Mouse (Mus musculus): ENCODE results near the gene Mast2. TPM values are rescaled to one million over a fixed set of nuclear protein-coding genes. Genes with fewer than 3 reads are reported as not detected.

The Mast2 gene
- polyA plus RNA-seq, 2 experiments, result 24.1 to 54.7 TPM

- ATAC-seq (ENCODE audit: low FRiP score, low read depth), result no peak
- DNase-seq (ENCODE audit: low spot score), result no peak
These were observed 28.5 kb upstream of the Mast2 start for GRCm38 (mm10) chr4:116492460-116492859.

GRCm38 (mm10) chr4:116491886-116492285 is 27.9 kb upstream of the Mast2 start:
- no peak for ATAC-seq (ENCODE audit: low FRiP score, low read depth)
- H3K27me3 ChIP-seq (ENCODE audit: control insufficient read depth, insufficient read depth, low read length), result no peaks in the 10 kb centered on the region
- H3K4me2 ChIP-seq (replicated peaks; ENCODE audit: low read depth, low read length, severe bottlenecking), result no peak overlapping the region
- H3K4me1 ChIP-seq (ENCODE audit: control insufficient read depth, insufficient read depth, low read length), result no peaks in the 10 kb centered on the region
- 81% methylated on average over 2 of the region's 2 CpGs for WGBS
- 0 out of 2 replicates have a peak, but pooled peaks cover 4% of the 10 kb centered on the region for H3K9me3 ChIP-seq (ENCODE audit: control insufficient read depth, low read length)
- DNase-seq (ENCODE audit: low spot score), result peak; percentile 61
- no peak overlapping the region for H3K27ac ChIP-seq (replicated peaks; ENCODE audit: low read depth, low read length)
- no peak overlapping the region for H3K9ac ChIP-seq (ENCODE audit: low read depth, low read length, severe bottlenecking)
- H3K4me3 ChIP-seq (replicated peaks; ENCODE audit: low read length), result no peak overlapping the region
- no peak for TF ChIP-seq POLR2A (IDR thresholded peaks at IDR 0.05; ENCODE audit: borderline replicate concordance, extremely low read depth, insufficient read depth, insufficient read length)
- H3K36me3 ChIP-seq (ENCODE audit: control insufficient read depth, insufficient read depth, low read length), result no peaks in the 10 kb centered on the region

More at GRCm38 (mm10) chr4:116492460-116492859, 28.5 kb upstream of the Mast2 start:
- H3K9me3 ChIP-seq (ENCODE audit: control insufficient read depth, low read length), result 0 out of 2 replicates have a peak, but pooled peaks cover 4% of the 10 kb centered on the region
- 77% methylated on average over 4 of the region's 4 CpGs for WGBS
- no peak overlapping the region for H3K4me2 ChIP-seq (replicated peaks; ENCODE audit: low read depth, low read length, severe bottlenecking)
- no peak overlapping the region for H3K9ac ChIP-seq (ENCODE audit: low read depth, low read length, severe bottlenecking)
- no peak for TF ChIP-seq POLR2A (IDR thresholded peaks at IDR 0.05; ENCODE audit: borderline replicate concordance, extremely low read depth, insufficient read depth, insufficient read length)
- no peaks in the 10 kb centered on the region for H3K4me1 ChIP-seq (ENCODE audit: control insufficient read depth, insufficient read depth, low read length)
- no peaks in the 10 kb centered on the region for H3K27me3 ChIP-seq (ENCODE audit: control insufficient read depth, insufficient read depth, low read length)
- H3K27ac ChIP-seq (replicated peaks; ENCODE audit: low read depth, low read length), result no peak overlapping the region
- H3K36me3 ChIP-seq (ENCODE audit: control insufficient read depth, insufficient read depth, low read length), result no peaks in the 10 kb centered on the region
- H3K4me3 ChIP-seq (replicated peaks; ENCODE audit: low read length), result no peak overlapping the region

GRCm38 (mm10) chr4:116491119-116491536 is 27.1 kb upstream of the Mast2 start:
- no peaks in the 10 kb centered on the region for H3K36me3 ChIP-seq (ENCODE audit: control insufficient read depth, insufficient read depth, low read length)
- ATAC-seq (ENCODE audit: low FRiP score, low read depth), result no peak
- H3K27ac ChIP-seq (replicated peaks; ENCODE audit: low read depth, low read length), result no peak overlapping the region
- DNase-seq (ENCODE audit: low spot score), result no peak
- WGBS, result 68% methylated on average over 2 of the region's 2 CpGs
- H3K9ac ChIP-seq (ENCODE audit: low read depth, low read length, severe bottlenecking), result no peak overlapping the region
- H3K27me3 ChIP-seq (ENCODE audit: control insufficient read depth, insufficient read depth, low read length), result no peaks in the 10 kb centered on the region
- no peak for TF ChIP-seq POLR2A (IDR thresholded peaks at IDR 0.05; ENCODE audit: borderline replicate concordance, extremely low read depth, insufficient read depth, insufficient read length)
- no peak overlapping the region for H3K4me3 ChIP-seq (replicated peaks; ENCODE audit: low read length)
- 0 out of 2 replicates have a peak, but pooled peaks cover 4% of the 10 kb centered on the region for H3K9me3 ChIP-seq (ENCODE audit: control insufficient read depth, low read length)
- no peak overlapping the region for H3K4me2 ChIP-seq (replicated peaks; ENCODE audit: low read depth, low read length, severe bottlenecking)
- no peaks in the 10 kb centered on the region for H3K4me1 ChIP-seq (ENCODE audit: control insufficient read depth, insufficient read depth, low read length)

- Histone ChIP-seq H3K4me3 (replicated peaks; ENCODE audit: low read length) (no peak overlapping the region), H3K9me3 (ENCODE audit: control insufficient read depth, low read length) (no peaks in the 10 kb centered on the region), H3K27ac (replicated peaks; ENCODE audit: low read depth, low read length) (no peak overlapping the region), H3K36me3 (ENCODE audit: control insufficient read depth, insufficient read depth, low read length) (no peaks in the 10 kb centered on the region), H3K27me3 (ENCODE audit: control insufficient read depth, insufficient read depth, low read length) (no peaks in the 10 kb centered on the region), H3K4me1 (ENCODE audit: control insufficient read depth, insufficient read depth, low read length) (no peaks in the 10 kb centered on the region), H3K4me2 (replicated peaks; ENCODE audit: low read depth, low read length, severe bottlenecking) (no peak overlapping the region), H3K9ac (ENCODE audit: low read depth, low read length, severe bottlenecking) (no peak overlapping the region)
- 13% methylated on average over 2 of the region's 2 CpGs for WGBS
- DNase-seq (ENCODE audit: low spot score), result peak; percentile 66
- ATAC-seq (ENCODE audit: low FRiP score, low read depth), result peak; percentile 85
- TF ChIP-seq POLR2A (IDR thresholded peaks at IDR 0.05; ENCODE audit: borderline replicate concordance, extremely low read depth, insufficient read depth, insufficient read length), result no peak
These were observed 19.5 kb upstream of the Mast2 start for GRCm38 (mm10) chr4:116483476-116483875.

GRCm38 (mm10) chr4:116481322-116481721 is 17.3 kb upstream of the Mast2 start:
- Histone ChIP-seq H3K9ac (ENCODE audit: low read depth, low read length, severe bottlenecking) (no peak overlapping the region), H3K4me1 (ENCODE audit: control insufficient read depth, insufficient read depth, low read length) (no peaks in the 10 kb centered on the region), H3K4me2 (replicated peaks; ENCODE audit: low read depth, low read length, severe bottlenecking) (no peak overlapping the region), H3K27ac (replicated peaks; ENCODE audit: low read depth, low read length) (no peak overlapping the region), H3K4me3 (replicated peaks; ENCODE audit: low read length) (no peak overlapping the region), H3K9me3 (ENCODE audit: control insufficient read depth, low read length) (no peaks in the 10 kb centered on the region), H3K27me3 (ENCODE audit: control insufficient read depth, insufficient read depth, low read length) (no peaks in the 10 kb centered on the region), H3K36me3 (ENCODE audit: control insufficient read depth, insufficient read depth, low read length) (no peaks in the 10 kb centered on the region)
- WGBS, result 71% methylated on average over 2 of the region's 2 CpGs
- TF ChIP-seq POLR2A (IDR thresholded peaks at IDR 0.05; ENCODE audit: borderline replicate concordance, extremely low read depth, insufficient read depth, insufficient read length), result no peak
- ATAC-seq (ENCODE audit: low FRiP score, low read depth), result no peak
- DNase-seq (ENCODE audit: low spot score), result no peak
